Comparison of ENCODE assay signal across 8 mouse cellular contexts in genomic region chr17:80205657-80206056, GRCm38 (mm10). TPM values are rescaled to one million over a fixed set of nuclear protein-coding genes. Genes with fewer than 3 reads are reported as not detected.
A peak's percentile ranks its signal among the peaks of the same experiment; 100 is the strongest.
DNase-seq lines count a peak whose midpoint lies in the region; ATAC-seq and TF ChIP-seq lines count a peak whose summit lies in the region.

No protein-coding gene starts in this region.

- H3K4me2 ChIP-seq in heart, embryonic 12.5 days = peak overlapping the region; percentile 95

- H3K27ac ChIP-seq in heart, embryonic 12.5 days (ENCODE audit: poor library complexity, severe bottlenecking) = 0 out of 2 replicates have a peak overlapping the region, but pooled peaks have one; percentile 99
- H3K27ac ChIP-seq in hindbrain, embryonic 10.5 days = peak overlapping the region; percentile 100
- peak overlapping the region; percentile 100 for H3K27ac ChIP-seq in midbrain, embryonic 10.5 days (replicated peaks)

- DNase-seq in heart, adult 9 months (ENCODE audit: low spot score in 2 of 2) = no peak
- DNase-seq in G1E (ENCODE audit: low spot score) = no peak
- DNase-seq in hindbrain, embryonic 10.5 days (ENCODE audit: low spot score) = no peak
- no peak for DNase-seq in midbrain, embryonic 10.5 days (ENCODE audit: low spot score)
- DNase-seq in left cerebral cortex, adult 9 months (ENCODE audit: low spot score in 2 of 2) = no peak
- no peak for DNase-seq in ovary, postnatal 14 days (ENCODE audit: low spot score)
- DNase-seq in left cerebral cortex, postnatal 10 days (ENCODE audit: extremely low spot score in 1 of 2, low spot score in 2 of 2) = no peak

- 16% methylated on average over 5 of the region's 5 CpGs for WGBS in heart, embryonic 12.5 days
- 48% methylated on average over 5 of the region's 5 CpGs for WGBS in hindbrain, embryonic 10.5 days
- WGBS in midbrain, embryonic 10.5 days = 54% methylated on average over 5 of the region's 5 CpGs

- H3K27me3 ChIP-seq in heart, embryonic 12.5 days (replicated peaks) = no peaks in the 10 kb centered on the region
- no peaks in the 10 kb centered on the region for H3K27me3 ChIP-seq in G1E (ENCODE audit: insufficient read depth, low read length)
- no peaks in the 10 kb centered on the region for H3K27me3 ChIP-seq in hindbrain, embryonic 10.5 days (ENCODE audit: insufficient read depth, poor library complexity, severe bottlenecking)
- no peaks in the 10 kb centered on the region for H3K27me3 ChIP-seq in midbrain, embryonic 10.5 days (ENCODE audit: low read depth, poor library complexity, severe bottlenecking)

- peaks cover 31% of the 10 kb centered on the region for H3K36me3 ChIP-seq in heart, embryonic 12.5 days
- H3K36me3 ChIP-seq in G1E (replicated peaks) = peaks cover 53% of the 10 kb centered on the region
- peaks cover 51% of the 10 kb centered on the region for H3K36me3 ChIP-seq in hindbrain, embryonic 10.5 days
- H3K36me3 ChIP-seq in midbrain, embryonic 10.5 days = peaks cover 52% of the 10 kb centered on the region

- ATAC-seq in heart, embryonic 12.5 days (ENCODE audit: insufficient number of reproducible peaks, low FRiP score) = no peak
- no peak for ATAC-seq in G1E (ENCODE audit: extremely low read depth, insufficient number of reproducible peaks, low FRiP score, poor library complexity, severe bottlenecking)

- H3K9me3 ChIP-seq in heart, embryonic 12.5 days (replicated peaks) = no peaks in the 10 kb centered on the region
- H3K9me3 ChIP-seq in G1E (replicated peaks) = no peaks in the 10 kb centered on the region
- H3K9me3 ChIP-seq in hindbrain, embryonic 10.5 days = no peaks in the 10 kb centered on the region
- no peaks in the 10 kb centered on the region for H3K9me3 ChIP-seq in midbrain, embryonic 10.5 days (replicated peaks)

- H3K4me1 ChIP-seq in heart, embryonic 12.5 days (replicated peaks) = peaks cover 9% of the 10 kb centered on the region; the same call in 1 of the 2 replicates
- peaks cover 29% of the 10 kb centered on the region for H3K4me1 ChIP-seq in G1E (ENCODE audit: insufficient read depth, low read depth, low read length)
- peaks cover 18% of the 10 kb centered on the region for H3K4me1 ChIP-seq in hindbrain, embryonic 10.5 days (replicated peaks)
- peaks cover 17% of the 10 kb centered on the region for H3K4me1 ChIP-seq in midbrain, embryonic 10.5 days

- peak overlapping the region; percentile 91 for H3K4me3 ChIP-seq in heart, embryonic 12.5 days
- H3K4me3 ChIP-seq in G1E (ENCODE audit: low read depth, low read length) = peak overlapping the region; percentile 99
- peak overlapping the region; percentile 96 for H3K4me3 ChIP-seq in hindbrain, embryonic 10.5 days
- peak overlapping the region; percentile 85 for H3K4me3 ChIP-seq in midbrain, embryonic 10.5 days

- H3K9ac ChIP-seq in heart, embryonic 12.5 days = peak overlapping the region; percentile 97

- intact Hi-C loops in left cerebral cortex, postnatal 10 days (cut with DNase I) = no loop called here

- TF ChIP-seq CTCF in G1E (IDR thresholded peaks at IDR 0.05; ENCODE audit: low read depth, low read length) = no peak

RNA-seq across cellular contexts. Expression of gene Srsf7, which starts 1.4 kb away (rescaled TPM):
- polyA plus RNA-seq in heart, embryonic 12.5 days (2016; fragmentation: Nextera tagmentation; extraction: Ambion mirVana) = 349 and 357 TPM in 2 replicates
- total RNA-seq in G1E (2014; fragmentation: Nextera tagmentation) (351 and 376 TPM in 2 replicates), G1E (2017) (435 and 486 TPM in 2 replicates)
- 134 and 226 TPM in 2 replicates for polyA plus RNA-seq in G1E (2012)
- polyA plus RNA-seq in hindbrain, embryonic 10.5 days (2016; fragmentation: Nextera tagmentation; extraction: Ambion mirVana) = 651 and 806 TPM in 2 replicates
- polyA plus RNA-seq in midbrain, embryonic 10.5 days (2016; fragmentation: Nextera tagmentation; extraction: Ambion mirVana) = 795 and 858 TPM in 2 replicates
- total RNA-seq in left cerebral cortex, postnatal 10 days (2021) = 100 to 1,000 TPM; 108 to 120 TPM

RNA-seq across cellular contexts. Expression of gene Ttc39d, which starts 1.6 kb away (rescaled TPM):
- polyA plus RNA-seq in heart, embryonic 12.5 days (2016; fragmentation: Nextera tagmentation; extraction: Ambion mirVana) = 0.06 and 0.15 TPM in 2 replicates
- total RNA-seq in G1E (2014; fragmentation: Nextera tagmentation) (0.30 TPM in 1 of 2 replicates, not detected in the other), G1E (2017) (0.12 and 0.16 TPM in 2 replicates)
- polyA plus RNA-seq in G1E (2012) = not detected in 2 replicates
- 0.16 TPM in 2 replicates for polyA plus RNA-seq in hindbrain, embryonic 10.5 days (2016; fragmentation: Nextera tagmentation; extraction: Ambion mirVana)
- polyA plus RNA-seq in midbrain, embryonic 10.5 days (2016; fragmentation: Nextera tagmentation; extraction: Ambion mirVana) = 0.06 and 0.19 TPM in 2 replicates
- under 1 TPM; 0.17 to 0.18 TPM for total RNA-seq in left cerebral cortex, postnatal 10 days (2021)

RNA-seq across cellular contexts. Expression of gene Gemin6, which starts 18.6 kb away (rescaled TPM):
- 25.8 and 27.4 TPM in 2 replicates for polyA plus RNA-seq in heart, embryonic 12.5 days (2016; fragmentation: Nextera tagmentation; extraction: Ambion mirVana)
- total RNA-seq in G1E (2014; fragmentation: Nextera tagmentation) (28.8 and 30.9 TPM in 2 replicates), G1E (2017) (42.7 and 43.7 TPM in 2 replicates)
- 0.96 and 1.4 TPM in 2 replicates for polyA plus RNA-seq in G1E (2012)
- polyA plus RNA-seq in hindbrain, embryonic 10.5 days (2016; fragmentation: Nextera tagmentation; extraction: Ambion mirVana) = 38.2 and 53.9 TPM in 2 replicates
- 50.6 and 66.2 TPM in 2 replicates for polyA plus RNA-seq in midbrain, embryonic 10.5 days (2016; fragmentation: Nextera tagmentation; extraction: Ambion mirVana)
- total RNA-seq in left cerebral cortex, postnatal 10 days (2021) = 1 to 10 TPM; 5.8 to 6.6 TPM

Comparison
In these comparisons a context has a peak if more than half of its experiments do, and no peak if none do; other contexts are left out.
1. RNA of gene Gemin6, which starts 18.6 kb away (polyA plus RNA-seq): 50.6 to 66.2 TPM in midbrain, embryonic 10.5 days, 38.2 to 53.9 TPM in hindbrain, embryonic 10.5 days and 25.8 to 27.4 TPM in heart, embryonic 12.5 days; 0.96 to 1.4 TPM in G1E; every median in the first group is over 10 times any median in the second.
2. Peak in every context shown above with its lines, with median percentiles within 50 percentile points of each other: H3K27ac ChIP-seq and H3K4me3 ChIP-seq.